Mouse (Mus musculus): ENCODE data around the gene Mterf1a. TPM values are rescaled to one million over a fixed set of nuclear protein-coding genes. Genes with fewer than 3 reads are reported as not detected.
"Not testable (repeated sequence)": the region's sequence is repeated elsewhere in the genome, so short reads cannot be mapped to it uniquely, and the experiment has no call there.

The Mterf1a gene
- 7.9 and 10.3 TPM in 2 replicates for polyA plus RNA-seq (2014; fragmentation: Nextera tagmentation; extraction: Ambion mirVana)

DNA sequence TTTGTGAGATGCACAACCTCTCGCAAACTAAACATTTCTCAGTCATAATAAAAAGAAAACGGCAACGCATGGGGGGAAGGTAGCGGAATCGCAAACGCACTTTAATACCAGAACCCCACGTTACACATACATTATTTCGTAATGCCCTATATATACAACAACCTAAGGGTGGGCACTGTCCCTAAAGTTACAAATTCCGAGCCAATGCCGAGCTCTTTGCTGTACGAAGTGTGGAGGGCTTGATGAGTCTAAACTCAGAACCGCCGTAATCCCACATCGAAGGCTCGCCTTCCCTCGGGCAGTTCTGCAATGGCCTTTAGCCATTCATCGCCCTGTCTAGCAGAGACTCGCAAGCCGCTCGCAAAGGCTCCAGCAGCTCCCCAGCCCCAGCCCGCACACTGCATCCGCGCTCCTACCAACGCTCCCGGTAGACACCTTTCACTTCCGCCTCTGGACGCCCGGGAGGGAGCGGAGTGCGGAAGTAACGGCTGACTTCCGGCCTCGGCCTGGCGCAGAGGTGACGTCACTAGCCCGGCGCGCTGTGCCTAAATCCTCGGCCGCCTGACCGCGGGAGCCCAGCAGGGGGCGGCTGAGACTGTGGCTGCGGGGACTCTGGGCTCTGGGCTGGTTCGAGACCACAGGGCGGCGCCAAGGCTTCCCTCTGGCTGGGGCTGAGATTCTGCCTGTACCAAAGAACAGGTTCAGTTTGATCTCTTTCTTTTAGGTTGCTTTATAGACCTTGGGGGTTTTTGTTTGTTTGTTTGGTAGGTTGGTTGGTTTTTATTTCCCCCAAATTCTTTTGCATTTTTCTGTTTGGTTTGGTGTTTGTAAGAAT lies at the start of gene Mterf1a:
Gene Mterf1a (minus strand): TSS at position 475 of the 835 bp plus-strand sequence.
- H3K27me3 ChIP-seq (ENCODE audit: control insufficient read depth, insufficient read depth, low read length), result not testable (repeated sequence)
- ATAC-seq (ENCODE audit: insufficient read depth, low FRiP score, low TSS enrichment), result peak; percentile 100

DNA sequence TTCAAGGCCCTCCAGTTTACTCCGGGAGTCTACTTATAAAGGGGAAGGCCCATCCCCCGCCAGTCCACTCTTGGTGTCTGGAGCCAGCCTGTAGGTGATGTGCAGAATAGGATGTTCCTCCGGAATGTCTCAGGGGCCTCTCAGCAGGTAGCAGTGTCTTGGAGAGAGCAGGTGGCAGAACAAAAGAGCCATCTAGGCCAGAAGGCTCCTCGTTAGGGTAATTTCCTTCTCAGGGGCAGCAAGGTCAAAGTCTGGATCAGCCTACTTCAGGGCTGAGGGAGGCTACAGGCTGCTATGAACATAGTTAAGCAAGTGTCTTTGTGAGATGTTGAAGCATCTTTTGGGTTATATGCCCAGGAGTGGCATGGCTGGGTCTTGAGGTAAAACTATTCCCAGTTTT lies 49.4 kb upstream of the Mterf1a start:
- not testable (repeated sequence) for H3K9me3 ChIP-seq (ENCODE audit: control insufficient read depth, low read length); H3K4me3 ChIP-seq (ENCODE audit: low read depth, low read length); H3K9ac ChIP-seq (ENCODE audit: low read length); DNase-seq (ENCODE audit: low spot score); H3K27me3 ChIP-seq (ENCODE audit: control insufficient read depth, insufficient read depth, low read length); H3K4me1 ChIP-seq (ENCODE audit: control insufficient read depth, insufficient read depth, low read length); H3K4me2 ChIP-seq (ENCODE audit: low read depth); H3K36me3 ChIP-seq (ENCODE audit: control insufficient read depth, insufficient read depth, low read length); H3K27ac ChIP-seq (ENCODE audit: low read depth, low read length); ATAC-seq (ENCODE audit: insufficient read depth, low FRiP score, low TSS enrichment)
- WGBS, result 55% methylated on average over 4 of the region's 4 CpGs

More for the DNA sequence above, at the start of gene Mterf1a:
- Histone ChIP-seq H3K4me3 (ENCODE audit: low read depth, low read length) (peak within 1 kb of the TSS; percentile 38), H3K9ac (ENCODE audit: low read length) (peak within 1 kb of the TSS; percentile 42), H3K4me2 (ENCODE audit: low read depth) (peak within 1 kb of the TSS; percentile 53)
- not testable (repeated sequence) for H3K36me3 ChIP-seq (ENCODE audit: control insufficient read depth, insufficient read depth, low read length); H3K4me1 ChIP-seq (ENCODE audit: control insufficient read depth, insufficient read depth, low read length); H3K27ac ChIP-seq (ENCODE audit: low read depth, low read length); DNase-seq (ENCODE audit: low spot score); H3K9me3 ChIP-seq (ENCODE audit: control insufficient read depth, low read length)
- WGBS, result 3% methylated on average over 6 of the region's 47 CpGs

DNA sequence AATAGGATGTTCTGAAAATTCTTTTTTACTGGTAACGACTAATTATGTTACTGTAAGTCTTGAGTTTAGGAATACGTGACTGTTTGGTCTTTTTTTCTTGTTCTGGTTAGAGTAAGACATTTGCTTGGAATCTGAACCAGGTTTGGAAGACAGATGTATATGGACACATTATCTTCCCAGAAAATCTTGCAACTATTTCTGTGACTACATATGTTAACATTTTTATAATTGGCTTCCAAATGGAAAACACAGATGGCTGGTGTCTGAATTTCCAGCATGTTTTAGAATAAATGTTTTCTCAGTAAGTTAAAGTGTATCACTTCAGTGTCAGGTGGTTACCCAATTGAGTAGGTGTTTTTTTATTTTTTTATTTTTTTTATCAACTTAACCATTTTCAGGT lies 47.5 kb upstream of the Mterf1a start:
- ATAC-seq (ENCODE audit: insufficient read depth, low FRiP score, low TSS enrichment), result no peak
- no peak overlapping the region for H3K27ac ChIP-seq (ENCODE audit: low read depth, low read length)
- peaks cover 4% of the 10 kb centered on the region; the same call in 1 of the 2 replicates for H3K36me3 ChIP-seq (ENCODE audit: control insufficient read depth, insufficient read depth, low read length)
- no peak for DNase-seq (ENCODE audit: low spot score)
- H3K4me1 ChIP-seq (ENCODE audit: control insufficient read depth, insufficient read depth, low read length), result no peaks in the 10 kb centered on the region
- WGBS, result 95% methylated on average over 2 of the region's 2 CpGs
- H3K9me3 ChIP-seq (ENCODE audit: control insufficient read depth, low read length), result no peaks in the 10 kb centered on the region
- no peak overlapping the region for H3K9ac ChIP-seq (ENCODE audit: low read length)
- H3K4me3 ChIP-seq (ENCODE audit: low read depth, low read length), result no peak overlapping the region
- no peaks in the 10 kb centered on the region for H3K27me3 ChIP-seq (ENCODE audit: control insufficient read depth, insufficient read depth, low read length)
- H3K4me2 ChIP-seq (ENCODE audit: low read depth), result no peak overlapping the region

DNA sequence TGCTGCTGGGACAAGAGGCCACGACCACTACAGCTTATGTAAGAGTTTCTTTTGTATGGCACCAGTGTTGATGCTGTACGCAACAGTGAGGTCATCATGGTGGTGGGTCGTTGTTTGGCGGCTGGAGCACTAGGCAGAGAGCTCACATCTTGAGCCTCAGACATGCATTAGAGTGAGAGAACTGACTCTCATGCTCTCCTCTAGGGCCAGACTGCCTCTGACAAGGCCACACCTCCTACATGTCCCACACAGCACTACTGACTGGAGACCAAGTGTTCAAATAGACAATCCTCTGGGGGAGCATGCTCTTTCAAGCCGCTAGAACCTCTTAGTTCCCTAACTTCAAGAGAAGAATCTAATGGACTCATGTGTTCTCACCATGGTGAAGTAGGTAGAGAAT lies 45.6 kb upstream of the Mterf1a start:
- peaks cover 4% of the 10 kb centered on the region; the same call in 1 of the 2 replicates for H3K36me3 ChIP-seq (ENCODE audit: control insufficient read depth, insufficient read depth, low read length)
- no peak overlapping the region for H3K9ac ChIP-seq (ENCODE audit: low read length)
- ATAC-seq (ENCODE audit: insufficient read depth, low FRiP score, low TSS enrichment), result no peak
- H3K4me1 ChIP-seq (ENCODE audit: control insufficient read depth, insufficient read depth, low read length), result no peaks in the 10 kb centered on the region
- H3K27me3 ChIP-seq (ENCODE audit: control insufficient read depth, insufficient read depth, low read length), result no peaks in the 10 kb centered on the region
- no peaks in the 10 kb centered on the region for H3K9me3 ChIP-seq (ENCODE audit: control insufficient read depth, low read length)
- no peak overlapping the region for H3K27ac ChIP-seq (ENCODE audit: low read depth, low read length)
- no peak overlapping the region for H3K4me3 ChIP-seq (ENCODE audit: low read depth, low read length)
- no peak for DNase-seq (ENCODE audit: low spot score)
- H3K4me2 ChIP-seq (ENCODE audit: low read depth), result no peak overlapping the region
- WGBS, result 93% methylated on average over 5 of the region's 5 CpGs

DNA sequence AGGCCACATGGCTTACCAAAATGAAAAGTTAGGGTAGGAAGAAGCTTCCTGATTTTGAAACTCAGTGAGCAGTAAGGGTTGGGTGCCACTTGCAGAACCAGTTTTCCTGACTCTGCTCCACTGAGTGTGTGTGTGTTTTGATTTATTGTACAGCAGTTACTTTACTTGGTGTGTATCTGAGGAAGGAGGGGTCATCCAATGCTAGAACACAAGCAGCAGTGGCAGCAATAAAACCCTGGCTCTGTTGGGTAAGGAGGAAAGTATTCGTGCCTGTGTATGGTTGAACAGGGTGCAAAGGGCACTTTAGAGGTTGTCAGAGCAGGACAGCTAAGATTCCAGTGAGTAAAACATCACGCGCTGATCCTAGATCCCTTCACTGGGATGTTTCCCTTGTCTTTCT lies 45.2 kb upstream of the Mterf1a start:
- 94% methylated on average over 3 of the region's 3 CpGs for WGBS

DNA sequence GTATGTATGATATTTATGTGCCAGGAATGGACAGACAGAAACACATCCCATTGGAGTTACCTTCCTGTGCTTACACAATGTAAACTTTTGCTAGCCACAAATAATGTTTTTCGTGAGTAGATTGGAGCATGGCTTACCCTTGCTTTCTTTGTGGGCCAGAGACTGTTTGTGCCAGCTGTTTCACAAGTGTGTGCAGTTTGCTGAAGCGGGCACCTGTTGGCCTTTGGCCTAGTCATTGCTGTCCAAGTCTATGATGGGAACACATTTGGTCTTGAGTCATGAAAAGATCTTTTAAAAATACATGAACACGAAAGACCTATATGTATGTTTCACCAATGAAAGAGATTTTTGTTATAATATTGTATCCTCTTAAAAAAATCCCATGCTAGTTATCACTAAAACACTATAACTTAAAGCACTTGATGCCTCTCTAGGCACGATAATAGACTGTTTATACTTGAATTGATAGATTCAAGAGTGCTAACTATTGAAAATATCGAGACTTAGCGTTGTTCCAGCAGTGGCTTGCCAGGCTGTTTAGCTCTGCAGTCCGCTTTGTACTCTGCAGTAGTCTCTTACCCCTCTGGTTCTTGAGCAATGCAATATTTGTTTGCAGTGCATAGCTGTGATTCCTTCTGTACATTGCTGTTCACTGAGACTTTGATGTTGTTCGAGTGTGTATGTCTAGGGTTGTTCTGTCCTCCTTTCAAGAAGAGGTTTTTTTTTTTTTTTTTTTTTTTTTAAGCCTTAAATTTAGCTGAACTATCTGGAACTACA lies 42.2 kb upstream of the Mterf1a start:
- no peaks in the 10 kb centered on the region for H3K4me1 ChIP-seq (ENCODE audit: control insufficient read depth, insufficient read depth, low read length)
- no peak overlapping the region for H3K9ac ChIP-seq (ENCODE audit: low read length)
- no peak for ATAC-seq (ENCODE audit: insufficient read depth, low FRiP score, low TSS enrichment)
- peaks cover 4% of the 10 kb centered on the region; the same call in 1 of the 2 replicates for H3K36me3 ChIP-seq (ENCODE audit: control insufficient read depth, insufficient read depth, low read length)
- no peak overlapping the region for H3K4me2 ChIP-seq (ENCODE audit: low read depth)
- no peaks in the 10 kb centered on the region for H3K9me3 ChIP-seq (ENCODE audit: control insufficient read depth, low read length)
- H3K27ac ChIP-seq (ENCODE audit: low read depth, low read length), result no peak overlapping the region
- H3K4me3 ChIP-seq (ENCODE audit: low read depth, low read length), result no peak overlapping the region
- H3K27me3 ChIP-seq (ENCODE audit: control insufficient read depth, insufficient read depth, low read length), result no peaks in the 10 kb centered on the region
- DNase-seq (ENCODE audit: low spot score), result no peak
- WGBS, result 90% methylated on average over 8 of the region's 8 CpGs

More for the DNA sequence above, 45.2 kb upstream of the Mterf1a start:
- no peak overlapping the region for H3K4me3 ChIP-seq (ENCODE audit: low read depth, low read length)
- H3K9ac ChIP-seq (ENCODE audit: low read length), result no peak overlapping the region
- no peaks in the 10 kb centered on the region for H3K27me3 ChIP-seq (ENCODE audit: control insufficient read depth, insufficient read depth, low read length)
- ATAC-seq (ENCODE audit: insufficient read depth, low FRiP score, low TSS enrichment), result no peak
- no peaks in the 10 kb centered on the region for H3K9me3 ChIP-seq (ENCODE audit: control insufficient read depth, low read length)
- H3K4me2 ChIP-seq (ENCODE audit: low read depth), result no peak overlapping the region
- no peaks in the 10 kb centered on the region for H3K4me1 ChIP-seq (ENCODE audit: control insufficient read depth, insufficient read depth, low read length)
- H3K27ac ChIP-seq (ENCODE audit: low read depth, low read length), result no peak overlapping the region
- DNase-seq (ENCODE audit: low spot score), result no peak
- peaks cover 4% of the 10 kb centered on the region; the same call in 1 of the 2 replicates for H3K36me3 ChIP-seq (ENCODE audit: control insufficient read depth, insufficient read depth, low read length)

DNA sequence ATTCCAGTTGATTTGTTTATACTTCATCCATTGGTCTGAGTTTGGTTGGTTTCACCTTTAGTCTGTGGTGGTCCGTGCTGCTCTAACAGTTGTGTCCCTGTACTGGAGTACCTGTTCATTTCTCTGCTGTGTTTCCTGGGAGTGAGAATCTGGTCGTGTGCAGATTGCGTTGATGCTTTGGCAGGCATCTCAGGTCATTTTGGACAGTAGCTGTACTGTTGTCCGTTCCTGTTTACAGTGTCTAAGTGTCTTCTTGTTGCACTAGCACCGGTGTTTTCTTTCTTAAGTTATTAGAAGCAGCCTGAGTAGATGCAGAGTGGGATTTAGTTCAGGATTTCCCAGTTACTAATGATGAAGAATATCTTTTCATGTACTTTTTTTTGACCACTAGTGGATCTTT lies 41.5 kb upstream of the Mterf1a start:
- Histone ChIP-seq H3K9ac (ENCODE audit: low read length) (no peak overlapping the region), H3K36me3 (ENCODE audit: control insufficient read depth, insufficient read depth, low read length) (peaks cover 4% of the 10 kb centered on the region; the same call in 1 of the 2 replicates), H3K27me3 (ENCODE audit: control insufficient read depth, insufficient read depth, low read length) (no peaks in the 10 kb centered on the region), H3K9me3 (ENCODE audit: control insufficient read depth, low read length) (no peaks in the 10 kb centered on the region), H3K4me2 (ENCODE audit: low read depth) (no peak overlapping the region), H3K4me3 (ENCODE audit: low read depth, low read length) (no peak overlapping the region), H3K27ac (ENCODE audit: low read depth, low read length) (no peak overlapping the region), H3K4me1 (ENCODE audit: control insufficient read depth, insufficient read depth, low read length) (peaks cover 4% of the 10 kb centered on the region; the same call in 1 of the 2 replicates)
- DNase-seq (ENCODE audit: low spot score) (no peak), ATAC-seq (ENCODE audit: insufficient read depth, low FRiP score, low TSS enrichment) (no peak)
- WGBS, result 92% methylated on average over 5 of the region's 5 CpGs

DNA sequence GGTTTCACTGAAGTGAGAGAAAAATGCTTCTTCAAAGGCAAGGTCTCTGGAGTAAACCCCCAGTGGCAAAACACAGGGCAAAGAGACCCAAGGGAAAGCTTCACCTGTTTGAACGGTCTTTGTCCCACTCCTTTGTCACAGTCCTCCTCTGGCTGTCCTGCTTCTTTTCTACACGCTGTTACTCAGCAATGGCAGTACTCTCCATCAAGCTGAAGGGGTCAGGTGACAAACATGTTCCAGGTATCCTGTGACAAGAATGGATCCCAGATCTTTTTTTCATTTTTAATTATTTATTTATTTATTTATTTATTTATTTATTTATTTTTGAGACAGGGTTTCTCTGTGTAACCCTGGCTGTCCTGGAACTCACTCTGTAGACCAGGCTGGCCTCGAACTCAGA lies 39.8 kb upstream of the Mterf1a start:
- ATAC-seq (ENCODE audit: insufficient read depth, low FRiP score, low TSS enrichment), result no peak

More for the DNA sequence above, 39.8 kb upstream of the Mterf1a start:
- no peaks in the 10 kb centered on the region for H3K36me3 ChIP-seq (ENCODE audit: control insufficient read depth, insufficient read depth, low read length)
- H3K27me3 ChIP-seq (ENCODE audit: control insufficient read depth, insufficient read depth, low read length), result no peaks in the 10 kb centered on the region
- no peak overlapping the region for H3K4me2 ChIP-seq (ENCODE audit: low read depth)
- H3K4me1 ChIP-seq (ENCODE audit: control insufficient read depth, insufficient read depth, low read length), result peaks cover 15% of the 10 kb centered on the region; the same call in 1 of the 2 replicates
- WGBS, result 95% methylated on average over 3 of the region's 3 CpGs
- DNase-seq (ENCODE audit: low spot score), result no peak
- no peak overlapping the region for H3K9ac ChIP-seq (ENCODE audit: low read length)
- no peak overlapping the region for H3K27ac ChIP-seq (ENCODE audit: low read depth, low read length)
- no peak overlapping the region for H3K4me3 ChIP-seq (ENCODE audit: low read depth, low read length)
- H3K9me3 ChIP-seq (ENCODE audit: control insufficient read depth, low read length), result no peaks in the 10 kb centered on the region
